Mouse (Mus musculus) intestine, embryonic 16.5 days (tissue): ENCODE data around the gene Dhx57. TPM values are rescaled to one million over a fixed set of nuclear protein-coding genes. Genes with fewer than 3 reads are reported as not detected.
"Not testable (repeated sequence)": the region's sequence is repeated elsewhere in the genome, so short reads cannot be mapped to it uniquely, and the experiment has no call there.

Experiments
- ATAC-seq: fragments of 200-750 bp; cut with Nextera tagmentation; 2 replicates; pipeline ENCODE4 v1.8.0; 2017; ENCODE audit warnings: moderate TSS enrichment, moderate library complexity
- H3K27ac ChIP-seq: fragments of 300-500 bp; sonication (generic); 2 replicates; pipeline ENCODE4 v1.5.1; 2014; ENCODE audit warnings: mild to moderate bottlenecking, low read length
- H3K27me3 ChIP-seq: fragments of 300-500 bp; sonication (generic); replicated peaks from 2 replicates; pipeline ENCODE4 v1.6.1; 2014; ENCODE audit warnings: low read length, control low read depth, mixed read lengths; ENCODE audit not compliant: control insufficient read depth, insufficient read depth
- H3K36me3 ChIP-seq: fragments of 300-500 bp; sonication (generic); 2 replicates; pipeline ENCODE4 v1.6.1; 2014; ENCODE audit warnings: low read length, control low read depth; ENCODE audit not compliant: control insufficient read depth, insufficient read depth
- H3K4me1 ChIP-seq: fragments of 300-500 bp; sonication (generic); 2 replicates; pipeline ENCODE4 v1.6.1; 2014; ENCODE audit warnings: low read length, control low read depth, mixed read lengths; ENCODE audit not compliant: control insufficient read depth, insufficient read depth
- H3K4me2 ChIP-seq: fragments of 300-500 bp; sonication (generic); 2 replicates; pipeline ENCODE4 v1.6.1; 2014; ENCODE audit warnings: low read depth, low read length, control low read depth
- H3K4me3 ChIP-seq: fragments of 300-500 bp; sonication (generic); 2 replicates; pipeline ENCODE4 v1.5.1; 2014; ENCODE audit warnings: mild to moderate bottlenecking, low read length
- H3K9ac ChIP-seq: fragments of 300-500 bp; sonication (generic); 2 replicates; pipeline ENCODE4 v1.6.1; 2014; ENCODE audit warnings: low read depth, low read length
- H3K9me3 ChIP-seq: fragments of 300-500 bp; sonication (generic); 2 replicates; pipeline ENCODE4 v1.6.1; 2016; ENCODE audit warnings: low read length, control low read depth; ENCODE audit not compliant: control insufficient read depth
- WGBS: fragments of 180-500 bp; shearing (Covaris S2); extraction: QIAGEN DNeasy Blood & Tissue Kit; methylation state at CpG from one replicate; pipeline ENCODE4 v1.1.7; 2014; 5-methylcytosine and 5-hydroxymethylcytosine counted together
- polyA plus RNA-seq: library from polyadenylated mRNA; unstranded; fragments of >200 nt; fragmentation: Nextera tagmentation; extraction: Ambion mirVana; gene quantifications from 2 replicates; pipeline ENCODE4 v1.2.1, GENCODE M21; 2015

Gene Dhx57
- polyA plus RNA-seq, 1 experiment from 2014 or later, result 10.0 TPM

- whole genome bisulfite sequencing, result 68% methylated on average over 9 of the region's 9 CpGs
- no peaks in the 10 kb centered on the region for H3K9me3 ChIP-seq
- H3K27ac ChIP-seq, result no peak overlapping the region
- H3K36me3 ChIP-seq, result no peaks in the 10 kb centered on the region
- H3K4me2 ChIP-seq, result no peak overlapping the region
- H3K27me3 ChIP-seq, result no peaks in the 10 kb centered on the region
- H3K9ac ChIP-seq, result no peak overlapping the region
- no peak for ATAC-seq
- H3K4me1 ChIP-seq, result peaks cover 4% of the 10 kb centered on the region; the same call in 1 of the 2 replicates
- H3K4me3 ChIP-seq, result no peak overlapping the region
Observed at GRCm38 (mm10) chr17:80221202-80221601, 69.1 kb downstream of the Dhx57 start.

GRCm38 (mm10) chr17:80220131-80220530 lies 70.1 kb downstream of the Dhx57 start:
- H3K4me2 ChIP-seq, result no peak overlapping the region
- ATAC-seq, result no peak
- no peak overlapping the region for H3K9ac ChIP-seq
- peaks cover 2% of the 10 kb centered on the region; the same call in 1 of the 2 replicates for H3K4me1 ChIP-seq
- H3K4me3 ChIP-seq, result no peak overlapping the region
- H3K27me3 ChIP-seq, result no peaks in the 10 kb centered on the region
- no peak overlapping the region for H3K27ac ChIP-seq
- H3K9me3 ChIP-seq, result no peaks in the 10 kb centered on the region
- 71% methylated on average over 2 of the region's 2 CpGs for WGBS
- H3K36me3 ChIP-seq, result no peaks in the 10 kb centered on the region

- H3K9me3 ChIP-seq, H3K4me3 ChIP-seq, H3K27ac ChIP-seq, H3K36me3 ChIP-seq, H3K9ac ChIP-seq, H3K4me1 ChIP-seq, H3K27me3 ChIP-seq, ATAC-seq, H3K4me2 ChIP-seq: not testable (repeated sequence)
- WGBS, result 90% methylated on average over 4 of the region's 4 CpGs
Observed at GRCm38 (mm10) chr17:80213998-80214397, 76.3 kb downstream of the Dhx57 start.

GRCm38 (mm10) chr17:80206671-80207581 lies 83.3 kb downstream of the Dhx57 start, which contains the start of the genes Srsf7 and Ttc39d:
TSS of gene Srsf7 (minus strand) at chr17:80207307.
TSS of gene Ttc39d (plus strand) at chr17:80207460.
- Histone ChIP-seq H3K9ac (peak within 1 kb of the TSS; percentile 99), H3K27ac (peak within 1 kb of the TSS; percentile 99), H3K9me3 (no peaks in the 10 kb centered on the region), H3K36me3 (peaks cover 4% of the 10 kb centered on the region; the same call in 1 of the 2 replicates), H3K27me3 (no peaks in the 10 kb centered on the region), H3K4me1 (0 out of 2 replicates have a peak, but pooled peaks cover 8% of the 10 kb centered on the region), H3K4me3 (peak within 1 kb of the TSS; percentile 93), H3K4me2 (peak within 1 kb of the TSS; percentile 80)
- peak; percentile 93 for ATAC-seq
- WGBS, result under 1% methylated on average over 95 of the region's 95 CpGs

GRCm38 (mm10) chr17:80206301-80206670 lies 84.0 kb downstream of the Dhx57 start:
- Histone ChIP-seq H3K4me2 (peak overlapping the region; percentile 73), H3K4me1 (0 out of 2 replicates have a peak, but pooled peaks cover 8% of the 10 kb centered on the region)
- peak; percentile 66 for ATAC-seq

GRCm38 (mm10) chr17:80205657-80206056 lies 84.6 kb downstream of the Dhx57 start:
- Histone ChIP-seq H3K9me3 (no peaks in the 10 kb centered on the region), H3K36me3 (peaks cover 4% of the 10 kb centered on the region; the same call in 1 of the 2 replicates), H3K4me3 (peak overlapping the region; percentile 93), H3K4me1 (0 out of 2 replicates have a peak, but pooled peaks cover 8% of the 10 kb centered on the region), H3K9ac (peak overlapping the region; percentile 99), H3K27me3 (no peaks in the 10 kb centered on the region), H3K4me2 (peak overlapping the region; percentile 73), H3K27ac (no peak overlapping the region)
- ATAC-seq, result no peak
- WGBS, result 11% methylated on average over 5 of the region's 5 CpGs

More at GRCm38 (mm10) chr17:80206301-80206670, 84.0 kb downstream of the Dhx57 start:
- Histone ChIP-seq H3K27ac (peak overlapping the region; percentile 99), H3K27me3 (no peaks in the 10 kb centered on the region), H3K36me3 (peaks cover 4% of the 10 kb centered on the region; the same call in 1 of the 2 replicates), H3K9ac (peak overlapping the region; percentile 99), H3K9me3 (no peaks in the 10 kb centered on the region), H3K4me3 (peak overlapping the region; percentile 93)
- under 1% methylated on average over 36 of the region's 36 CpGs for WGBS

GRCm38 (mm10) chr17:80199160-80199778 lies 91.0 kb downstream of the Dhx57 start:
- peak; percentile 33; the same call in 1 of the 2 replicates for ATAC-seq
- H3K27ac ChIP-seq, result no peak overlapping the region
- no peaks in the 10 kb centered on the region for H3K27me3 ChIP-seq
- 92% methylated on average over 3 of the region's 3 CpGs for WGBS
- no peak overlapping the region for H3K4me2 ChIP-seq
- no peak overlapping the region for H3K9ac ChIP-seq
- H3K9me3 ChIP-seq, result no peaks in the 10 kb centered on the region
- no peaks in the 10 kb centered on the region for H3K4me1 ChIP-seq
- H3K36me3 ChIP-seq, result peaks cover 4% of the 10 kb centered on the region
- no peak overlapping the region for H3K4me3 ChIP-seq

GRCm38 (mm10) chr17:80193075-80193474 lies 97.2 kb downstream of the Dhx57 start:
- H3K4me2 ChIP-seq, result no peak overlapping the region
- ATAC-seq, result no peak
- no peaks in the 10 kb centered on the region for H3K9me3 ChIP-seq
- WGBS, result 64% methylated on average over 5 of the region's 5 CpGs
- no peak overlapping the region for H3K4me3 ChIP-seq
- no peak overlapping the region for H3K27ac ChIP-seq
- no peaks in the 10 kb centered on the region for H3K27me3 ChIP-seq
- H3K9ac ChIP-seq, result no peak overlapping the region
- no peaks in the 10 kb centered on the region for H3K4me1 ChIP-seq
- no peaks in the 10 kb centered on the region; the same call in 1 of the 2 replicates for H3K36me3 ChIP-seq
